Mouse (Mus musculus): ENCODE results near the gene Man1b1. TPM values are rescaled to one million over a fixed set of nuclear protein-coding genes. Genes with fewer than 3 reads are reported as not detected.

The Man1b1 gene
- polyA plus RNA-seq, 1 experiment from 2014 or later: 65.8 TPM

GRCm38 (mm10) chr2:25348162-25348561, 16.0 kb downstream of the Man1b1 start:
- 97% methylated on average over 7 of the region's 7 CpGs for WGBS
- ATAC-seq (ENCODE audit: insufficient read depth, low FRiP score, low TSS enrichment): no peak

GRCm38 (mm10) chr2:25349499-25349898, 17.4 kb downstream of the Man1b1 start:
- no peak overlapping the region for H3K27ac ChIP-seq (ENCODE audit: low read depth, low read length)
- no peak overlapping the region for H3K4me2 ChIP-seq (ENCODE audit: low read depth)
- H3K36me3 ChIP-seq (ENCODE audit: control insufficient read depth, insufficient read depth, low read length): peaks cover 33% of the 10 kb centered on the region
- H3K4me3 ChIP-seq (ENCODE audit: low read depth, low read length): no peak overlapping the region
- no peaks in the 10 kb centered on the region for H3K4me1 ChIP-seq (ENCODE audit: control insufficient read depth, insufficient read depth, low read length)
- H3K27me3 ChIP-seq (ENCODE audit: control insufficient read depth, insufficient read depth, low read length): no peaks in the 10 kb centered on the region
- ATAC-seq (ENCODE audit: insufficient read depth, low FRiP score, low TSS enrichment) (no peak), DNase-seq (ENCODE audit: low spot score) (no peak)
- no peak overlapping the region for H3K9ac ChIP-seq (ENCODE audit: low read length)
- H3K9me3 ChIP-seq (ENCODE audit: control insufficient read depth, low read length): no peaks in the 10 kb centered on the region
- WGBS: 94% methylated on average over 4 of the region's 4 CpGs

More at GRCm38 (mm10) chr2:25348162-25348561, 16.0 kb downstream of the Man1b1 start:
- no peak overlapping the region for H3K27ac ChIP-seq (ENCODE audit: low read depth, low read length)
- H3K9me3 ChIP-seq (ENCODE audit: control insufficient read depth, low read length): no peaks in the 10 kb centered on the region
- no peak overlapping the region for H3K9ac ChIP-seq (ENCODE audit: low read length)
- H3K4me3 ChIP-seq (ENCODE audit: low read depth, low read length): no peak overlapping the region
- DNase-seq (ENCODE audit: low spot score): no peak
- no peaks in the 10 kb centered on the region for H3K4me1 ChIP-seq (ENCODE audit: control insufficient read depth, insufficient read depth, low read length)
- no peaks in the 10 kb centered on the region for H3K27me3 ChIP-seq (ENCODE audit: control insufficient read depth, insufficient read depth, low read length)
- H3K36me3 ChIP-seq (ENCODE audit: control insufficient read depth, insufficient read depth, low read length): peaks cover 35% of the 10 kb centered on the region
- H3K4me2 ChIP-seq (ENCODE audit: low read depth): no peak overlapping the region

GRCm38 (mm10) chr2:25350701-25351100, 18.6 kb downstream of the Man1b1 start:
- Histone ChIP-seq H3K4me3 (ENCODE audit: low read depth, low read length) (no peak overlapping the region), H3K36me3 (ENCODE audit: control insufficient read depth, insufficient read depth, low read length) (peaks cover 31% of the 10 kb centered on the region), H3K9ac (ENCODE audit: low read length) (no peak overlapping the region), H3K9me3 (ENCODE audit: control insufficient read depth, low read length) (no peaks in the 10 kb centered on the region), H3K27ac (ENCODE audit: low read depth, low read length) (no peak overlapping the region), H3K27me3 (ENCODE audit: control insufficient read depth, insufficient read depth, low read length) (no peaks in the 10 kb centered on the region), H3K4me2 (ENCODE audit: low read depth) (no peak overlapping the region), H3K4me1 (ENCODE audit: control insufficient read depth, insufficient read depth, low read length) (peaks cover 7% of the 10 kb centered on the region)
- no peak for ATAC-seq (ENCODE audit: insufficient read depth, low FRiP score, low TSS enrichment)
- DNase-seq (ENCODE audit: low spot score): no peak
- WGBS: 95% methylated on average over 3 of the region's 3 CpGs

DNA sequence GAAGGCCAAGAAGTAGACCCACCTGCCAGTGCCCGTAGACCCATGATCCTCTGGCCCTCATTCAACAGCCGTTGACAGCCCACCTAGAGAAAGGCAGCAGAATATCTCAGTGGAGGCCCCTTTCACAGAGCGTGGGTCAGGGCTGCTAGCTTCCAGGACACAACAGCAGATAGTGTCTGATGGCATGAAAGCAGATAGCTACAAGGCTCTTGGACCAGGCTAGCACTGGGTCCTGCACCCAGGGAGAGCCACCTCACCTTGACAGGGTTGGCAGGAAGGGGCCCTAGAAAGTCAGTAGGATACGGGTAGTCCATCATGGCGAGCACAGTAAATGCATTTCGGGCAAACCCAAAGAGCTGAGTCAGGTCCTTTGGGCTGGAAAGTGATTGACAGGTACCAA, 22.1 kb downstream of the Man1b1 start:
- Histone ChIP-seq H3K36me3 (ENCODE audit: control insufficient read depth, insufficient read depth, low read length) (peaks cover 20% of the 10 kb centered on the region), H3K27ac (ENCODE audit: low read depth, low read length) (no peak overlapping the region), H3K4me1 (ENCODE audit: control insufficient read depth, insufficient read depth, low read length) (peaks cover 9% of the 10 kb centered on the region), H3K4me3 (ENCODE audit: low read depth, low read length) (no peak overlapping the region), H3K9me3 (ENCODE audit: control insufficient read depth, low read length) (no peaks in the 10 kb centered on the region), H3K9ac (ENCODE audit: low read length) (no peak overlapping the region), H3K27me3 (ENCODE audit: control insufficient read depth, insufficient read depth, low read length) (no peaks in the 10 kb centered on the region), H3K4me2 (ENCODE audit: low read depth) (no peak overlapping the region)
- DNase-seq (ENCODE audit: low spot score) (no peak), ATAC-seq (ENCODE audit: insufficient read depth, low FRiP score, low TSS enrichment) (no peak)
- WGBS: 84% methylated on average over 6 of the region's 6 CpGs

- DNase-seq (ENCODE audit: low spot score): no peak
- H3K27ac ChIP-seq (ENCODE audit: low read depth, low read length): no peak overlapping the region
- WGBS: 38% methylated on average over 18 of the region's 18 CpGs
- no peak; the same call in 1 of the 2 replicates for ATAC-seq (ENCODE audit: insufficient read depth, low FRiP score, low TSS enrichment)
- H3K9me3 ChIP-seq (ENCODE audit: control insufficient read depth, low read length): no peaks in the 10 kb centered on the region
- H3K36me3 ChIP-seq (ENCODE audit: control insufficient read depth, insufficient read depth, low read length): peaks cover 8% of the 10 kb centered on the region
- H3K4me1 ChIP-seq (ENCODE audit: control insufficient read depth, insufficient read depth, low read length): peaks cover 9% of the 10 kb centered on the region
- peak overlapping the region; percentile 58 for H3K9ac ChIP-seq (ENCODE audit: low read length)
- peak overlapping the region; percentile 53 for H3K4me3 ChIP-seq (ENCODE audit: low read depth, low read length)
- H3K4me2 ChIP-seq (ENCODE audit: low read depth): peak overlapping the region; percentile 91
- no peaks in the 10 kb centered on the region for H3K27me3 ChIP-seq (ENCODE audit: control insufficient read depth, insufficient read depth, low read length)
These were observed 23.4 kb downstream of the Man1b1 start for GRCm38 (mm10) chr2:25355419-25356066.

DNA sequence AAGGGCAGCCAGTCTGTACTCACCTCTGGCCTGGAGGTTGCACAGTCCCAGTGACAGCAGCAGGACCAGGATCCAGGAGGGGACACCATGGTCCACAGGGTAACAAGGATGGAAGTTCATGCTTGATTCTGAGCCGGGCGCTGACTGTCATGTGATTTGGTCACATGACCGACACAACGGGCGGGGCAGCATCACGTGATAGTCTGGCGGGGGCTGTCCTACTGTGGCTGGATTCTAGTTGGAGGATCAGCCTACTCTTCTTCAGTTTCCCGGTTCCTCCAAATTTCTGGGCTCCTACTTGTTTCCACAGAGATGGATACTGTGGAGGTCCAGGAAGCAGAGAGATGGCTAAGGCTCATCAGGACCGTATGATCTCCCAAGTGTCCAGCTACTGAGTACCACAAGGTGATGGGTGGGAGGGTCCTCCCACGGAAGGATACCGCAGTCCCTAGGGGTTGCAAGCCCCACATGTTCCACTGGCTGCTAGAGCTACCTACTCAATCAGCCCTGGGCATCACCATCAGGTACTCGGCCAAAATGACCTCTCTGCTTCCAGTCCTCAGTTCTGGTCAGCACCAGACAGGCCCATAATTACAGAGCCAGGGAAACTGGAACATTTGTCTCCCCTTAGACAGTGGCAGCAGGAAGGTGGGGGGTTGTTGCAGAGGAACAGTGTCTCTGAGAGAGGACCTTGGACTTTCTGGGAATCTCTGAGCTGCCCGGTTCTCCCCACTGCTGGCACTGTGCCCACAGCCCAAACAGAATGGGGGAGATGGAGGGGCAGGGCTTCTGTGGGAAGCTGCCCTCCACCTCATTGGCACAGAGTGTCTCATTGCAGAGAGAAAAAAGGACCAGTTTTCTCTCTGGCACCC, 24.3 kb downstream of the Man1b1 start, which contains the start of gene Dpp7:
Dpp7 (minus strand) TSS at position 152 of the 872 bp plus-strand sequence.
- Histone ChIP-seq H3K36me3 (ENCODE audit: control insufficient read depth, insufficient read depth, low read length) (peaks cover 3% of the 10 kb centered on the region), H3K9ac (ENCODE audit: low read length) (peak within 1 kb of the TSS; percentile 58), H3K4me2 (ENCODE audit: low read depth) (peak within 1 kb of the TSS; percentile 91), H3K4me3 (ENCODE audit: low read depth, low read length) (peak within 1 kb of the TSS; percentile 53), H3K4me1 (ENCODE audit: control insufficient read depth, insufficient read depth, low read length) (peaks cover 9% of the 10 kb centered on the region), H3K9me3 (ENCODE audit: control insufficient read depth, low read length) (no peaks in the 10 kb centered on the region), H3K27me3 (ENCODE audit: control insufficient read depth, insufficient read depth, low read length) (no peaks in the 10 kb centered on the region), H3K27ac (ENCODE audit: low read depth, low read length) (no peak within 1 kb of the TSS)
- WGBS: 6% methylated on average over 13 of the region's 13 CpGs
- ATAC-seq (ENCODE audit: insufficient read depth, low FRiP score, low TSS enrichment): peak; percentile 85
- peak; percentile 86 for DNase-seq (ENCODE audit: low spot score)

- Histone ChIP-seq H3K36me3 (ENCODE audit: control insufficient read depth, insufficient read depth, low read length) (no peaks in the 10 kb centered on the region), H3K4me2 (ENCODE audit: low read depth) (no peak overlapping the region), H3K9ac (ENCODE audit: low read length) (no peak overlapping the region), H3K27ac (ENCODE audit: low read depth, low read length) (no peak overlapping the region), H3K4me3 (ENCODE audit: low read depth, low read length) (no peak overlapping the region), H3K9me3 (ENCODE audit: control insufficient read depth, low read length) (no peaks in the 10 kb centered on the region), H3K27me3 (ENCODE audit: control insufficient read depth, insufficient read depth, low read length) (peaks cover 14% of the 10 kb centered on the region), H3K4me1 (ENCODE audit: control insufficient read depth, insufficient read depth, low read length) (peaks cover 9% of the 10 kb centered on the region)
- WGBS: 84% methylated on average over 4 of the region's 4 CpGs
- no peak for DNase-seq (ENCODE audit: low spot score)
- no peak for ATAC-seq (ENCODE audit: insufficient read depth, low FRiP score, low TSS enrichment)
These were observed 27.7 kb downstream of the Man1b1 start for GRCm38 (mm10) chr2:25359848-25360247.

DNA sequence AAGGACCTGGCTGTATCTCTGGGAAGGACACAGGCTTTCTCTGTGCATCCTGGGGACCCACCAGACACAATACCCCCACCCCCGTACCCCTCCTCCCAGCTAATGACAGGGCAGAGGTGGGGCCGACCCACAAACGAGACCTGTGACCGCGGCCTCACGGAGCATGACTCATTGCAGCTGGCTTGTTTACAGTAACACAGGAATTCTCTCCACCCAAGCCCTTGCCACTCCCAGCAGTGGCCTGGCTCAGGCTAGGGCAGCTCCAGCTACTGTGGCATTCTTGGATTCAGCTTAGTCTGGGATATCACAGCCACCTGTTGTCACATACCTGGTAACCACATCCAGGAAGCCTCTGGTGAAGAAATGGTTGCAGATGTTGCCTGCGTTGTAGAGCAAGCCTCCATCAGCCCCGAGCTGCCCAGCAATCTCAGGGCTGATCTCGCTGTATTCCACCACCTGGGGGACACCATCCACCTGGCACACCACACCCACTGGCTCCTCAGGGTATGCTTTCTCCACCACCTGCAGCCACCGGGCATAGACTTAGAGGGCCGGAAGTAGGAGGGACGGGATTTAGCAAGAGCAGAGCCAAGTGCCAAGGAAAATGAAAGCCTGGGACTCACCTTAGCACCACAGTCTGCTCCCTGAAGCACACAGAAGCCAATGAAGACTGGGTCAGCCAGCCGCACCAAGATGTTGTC, 31.5 kb downstream of the Man1b1 start:
- peaks cover 23% of the 10 kb centered on the region for H3K27me3 ChIP-seq (ENCODE audit: control insufficient read depth, insufficient read depth, low read length)
- no peaks in the 10 kb centered on the region for H3K36me3 ChIP-seq (ENCODE audit: control insufficient read depth, insufficient read depth, low read length)
- ATAC-seq (ENCODE audit: insufficient read depth, low FRiP score, low TSS enrichment): no peak
- 68% methylated on average over 13 of the region's 13 CpGs for WGBS
- no peak overlapping the region for H3K9ac ChIP-seq (ENCODE audit: low read length)
- no peak overlapping the region for H3K27ac ChIP-seq (ENCODE audit: low read depth, low read length)
- H3K4me2 ChIP-seq (ENCODE audit: low read depth): no peak overlapping the region
- no peak for DNase-seq (ENCODE audit: low spot score)
- H3K4me3 ChIP-seq (ENCODE audit: low read depth, low read length): no peak overlapping the region
- peaks cover 3% of the 10 kb centered on the region; the same call in 1 of the 2 replicates for H3K4me1 ChIP-seq (ENCODE audit: control insufficient read depth, insufficient read depth, low read length)
- no peaks in the 10 kb centered on the region for H3K9me3 ChIP-seq (ENCODE audit: control insufficient read depth, low read length)

Measured in neural tube, embryonic 11.5 days (tissue).